Mouse (Mus musculus): ENCODE results near the gene Smurf2.

- no peak for TF ChIP-seq CTCF (IDR thresholded peaks at IDR 0.05)
- TF ChIP-seq EP300 (IDR thresholded peaks at IDR 0.05), result no peak
Observed at GRCm38 (mm10) chr11:106828079-106828478, 92.4 kb downstream of the Smurf2 start.

Data from lung, postnatal 0 days (tissue).